Mouse (Mus musculus): Measurements from ENCODE around the gene Rin3. TPM values are rescaled to one million over a fixed set of nuclear protein-coding genes. Genes with fewer than 3 reads are reported as not detected.

Gene Rin3
- 9.9 and 10.3 TPM in 2 replicates for polyA plus RNA-seq (2016; fragmentation: Nextera tagmentation; extraction: Ambion mirVana)

- peak within 1 kb of the TSS; percentile 90 for H3K9ac ChIP-seq
- peaks cover 11% of the 10 kb centered on the region for H3K9me3 ChIP-seq (replicated peaks)
- H3K4me1 ChIP-seq (replicated peaks): peaks cover 44% of the 10 kb centered on the region
- ATAC-seq (ENCODE audit: insufficient number of reproducible peaks, low FRiP score): peak; percentile 58
- no peaks in the 10 kb centered on the region for H3K27me3 ChIP-seq (replicated peaks)
- peak within 1 kb of the TSS; percentile 97 for H3K4me2 ChIP-seq
- peak within 1 kb of the TSS; percentile 75 for H3K4me3 ChIP-seq
- H3K27ac ChIP-seq (ENCODE audit: poor library complexity, severe bottlenecking): peak within 1 kb of the TSS; percentile 79
- under 1% methylated on average over 75 of the region's 75 CpGs for WGBS
- H3K36me3 ChIP-seq: no peaks in the 10 kb centered on the region
Measured at GRCm38 (mm10) chr12:102282763-102283482, at the start of gene Rin3. Gene Rin3 (plus strand): TSS chr12:102283048.

- Histone ChIP-seq H3K9me3 (replicated peaks) (no peaks in the 10 kb centered on the region), H3K4me1 (replicated peaks) (no peaks in the 10 kb centered on the region), H3K27me3 (replicated peaks) (0 out of 2 replicates have a peak, but pooled peaks cover 3% of the 10 kb centered on the region), H3K9ac (no peak overlapping the region), H3K4me2 (no peak overlapping the region), H3K27ac (ENCODE audit: poor library complexity, severe bottlenecking) (no peak overlapping the region), H3K4me3 (no peak overlapping the region), H3K36me3 (no peaks in the 10 kb centered on the region)
- no peak for ATAC-seq (ENCODE audit: insufficient number of reproducible peaks, low FRiP score)
- WGBS: 76% methylated on average over 3 of the region's 3 CpGs
Measured at GRCm38 (mm10) chr12:102235551-102235950, 47.3 kb upstream of the Rin3 start.

- Histone ChIP-seq H3K4me1 (replicated peaks) (no peaks in the 10 kb centered on the region), H3K36me3 (no peaks in the 10 kb centered on the region), H3K4me2 (no peak overlapping the region), H3K27me3 (replicated peaks) (0 out of 2 replicates have a peak, but pooled peaks cover 3% of the 10 kb centered on the region), H3K9ac (no peak overlapping the region), H3K4me3 (no peak overlapping the region), H3K27ac (ENCODE audit: poor library complexity, severe bottlenecking) (no peak overlapping the region), H3K9me3 (replicated peaks) (no peaks in the 10 kb centered on the region)
- no peak for ATAC-seq (ENCODE audit: insufficient number of reproducible peaks, low FRiP score)
- WGBS: 84% methylated on average over 6 of the region's 6 CpGs
Measured at GRCm38 (mm10) chr12:102236317-102236716, 46.5 kb upstream of the Rin3 start.

- no peak overlapping the region for H3K9ac ChIP-seq
- no peaks in the 10 kb centered on the region for H3K9me3 ChIP-seq (replicated peaks)
- no peak overlapping the region for H3K4me2 ChIP-seq
- H3K4me3 ChIP-seq: no peak overlapping the region
- H3K4me1 ChIP-seq (replicated peaks): 0 out of 2 replicates have a peak, but pooled peaks cover 5% of the 10 kb centered on the region
- peak; percentile 47; the same call in 1 of the 2 replicates for ATAC-seq (ENCODE audit: insufficient number of reproducible peaks, low FRiP score)
- H3K27ac ChIP-seq (ENCODE audit: poor library complexity, severe bottlenecking): no peak overlapping the region
- 55% methylated on average over 6 of the region's 6 CpGs for WGBS
- no peaks in the 10 kb centered on the region for H3K27me3 ChIP-seq (replicated peaks)
- H3K36me3 ChIP-seq: no peaks in the 10 kb centered on the region
Measured at GRCm38 (mm10) chr12:102242076-102242722, 40.6 kb upstream of the Rin3 start.

- Histone ChIP-seq H3K9me3 (replicated peaks) (no peaks in the 10 kb centered on the region), H3K27me3 (replicated peaks) (no peaks in the 10 kb centered on the region), H3K27ac (ENCODE audit: poor library complexity, severe bottlenecking) (no peak overlapping the region), H3K36me3 (no peaks in the 10 kb centered on the region; the same call in 1 of the 2 replicates), H3K4me3 (no peak overlapping the region), H3K4me1 (replicated peaks) (0 out of 2 replicates have a peak, but pooled peaks cover 5% of the 10 kb centered on the region), H3K9ac (no peak overlapping the region), H3K4me2 (no peak overlapping the region)
- ATAC-seq (ENCODE audit: insufficient number of reproducible peaks, low FRiP score): no peak
- WGBS: 0% methylated on average over 1 of the region's 1 CpGs
Measured at GRCm38 (mm10) chr12:102243915-102244314, 38.9 kb upstream of the Rin3 start.

GRCm38 (mm10) chr12:102246226-102246625 lies 36.6 kb upstream of the Rin3 start:
- no peaks in the 10 kb centered on the region; the same call in 1 of the 2 replicates for H3K36me3 ChIP-seq
- 87% methylated on average over 5 of the region's 5 CpGs for WGBS
- H3K4me3 ChIP-seq: no peak overlapping the region

GRCm38 (mm10) chr12:102248104-102248503 lies 34.7 kb upstream of the Rin3 start:
- Histone ChIP-seq H3K4me1 (replicated peaks) (no peaks in the 10 kb centered on the region), H3K4me2 (no peak overlapping the region), H3K9me3 (replicated peaks) (no peaks in the 10 kb centered on the region), H3K4me3 (no peak overlapping the region), H3K27ac (ENCODE audit: poor library complexity, severe bottlenecking) (no peak overlapping the region), H3K27me3 (replicated peaks) (no peaks in the 10 kb centered on the region), H3K9ac (no peak overlapping the region), H3K36me3 (no peaks in the 10 kb centered on the region; the same call in 1 of the 2 replicates)
- no peak for ATAC-seq (ENCODE audit: insufficient number of reproducible peaks, low FRiP score)
- 85% methylated on average over 6 of the region's 6 CpGs for WGBS

More at GRCm38 (mm10) chr12:102246226-102246625, 36.6 kb upstream of the Rin3 start:
- H3K27me3 ChIP-seq (replicated peaks): no peaks in the 10 kb centered on the region
- no peak overlapping the region for H3K4me2 ChIP-seq
- 0 out of 2 replicates have a peak, but pooled peaks cover 5% of the 10 kb centered on the region for H3K4me1 ChIP-seq (replicated peaks)
- no peak overlapping the region for H3K9ac ChIP-seq
- no peak for ATAC-seq (ENCODE audit: insufficient number of reproducible peaks, low FRiP score)
- no peak overlapping the region for H3K27ac ChIP-seq (ENCODE audit: poor library complexity, severe bottlenecking)
- no peaks in the 10 kb centered on the region for H3K9me3 ChIP-seq (replicated peaks)

- Histone ChIP-seq H3K27me3 (replicated peaks) (no peaks in the 10 kb centered on the region), H3K9ac (no peak overlapping the region), H3K4me2 (no peak overlapping the region), H3K9me3 (replicated peaks) (no peaks in the 10 kb centered on the region), H3K27ac (ENCODE audit: poor library complexity, severe bottlenecking) (no peak overlapping the region), H3K4me1 (replicated peaks) (no peaks in the 10 kb centered on the region), H3K4me3 (no peak overlapping the region), H3K36me3 (no peaks in the 10 kb centered on the region; the same call in 1 of the 2 replicates)
- WGBS: 88% methylated on average over 4 of the region's 4 CpGs
- no peak for ATAC-seq (ENCODE audit: insufficient number of reproducible peaks, low FRiP score)
Measured at GRCm38 (mm10) chr12:102250316-102250715, 32.5 kb upstream of the Rin3 start.

- Histone ChIP-seq H3K9me3 (replicated peaks) (no peaks in the 10 kb centered on the region), H3K36me3 (no peaks in the 10 kb centered on the region; the same call in 1 of the 2 replicates), H3K4me2 (no peak overlapping the region), H3K4me1 (replicated peaks) (no peaks in the 10 kb centered on the region), H3K27ac (ENCODE audit: poor library complexity, severe bottlenecking) (no peak overlapping the region), H3K27me3 (replicated peaks) (no peaks in the 10 kb centered on the region), H3K9ac (no peak overlapping the region), H3K4me3 (no peak overlapping the region)
- 83% methylated on average over 3 of the region's 3 CpGs for WGBS
- ATAC-seq (ENCODE audit: insufficient number of reproducible peaks, low FRiP score): no peak
Measured at GRCm38 (mm10) chr12:102251070-102251469, 31.8 kb upstream of the Rin3 start.

- 46% methylated on average over 3 of the region's 3 CpGs for WGBS
- no peaks in the 10 kb centered on the region for H3K4me1 ChIP-seq (replicated peaks)
- H3K27ac ChIP-seq (ENCODE audit: poor library complexity, severe bottlenecking): no peak overlapping the region
- ATAC-seq (ENCODE audit: insufficient number of reproducible peaks, low FRiP score): no peak
- H3K27me3 ChIP-seq (replicated peaks): no peaks in the 10 kb centered on the region
- no peak overlapping the region for H3K4me3 ChIP-seq
- H3K4me2 ChIP-seq: no peak overlapping the region
- no peaks in the 10 kb centered on the region; the same call in 1 of the 2 replicates for H3K36me3 ChIP-seq
- no peak overlapping the region for H3K9ac ChIP-seq
- no peaks in the 10 kb centered on the region for H3K9me3 ChIP-seq (replicated peaks)
Measured at GRCm38 (mm10) chr12:102251985-102252384, 30.9 kb upstream of the Rin3 start.

- no peak overlapping the region for H3K4me2 ChIP-seq
- no peak for ATAC-seq (ENCODE audit: insufficient number of reproducible peaks, low FRiP score)
- WGBS: 65% methylated on average over 1 of the region's 1 CpGs
- H3K9ac ChIP-seq: no peak overlapping the region
- no peaks in the 10 kb centered on the region; the same call in 1 of the 2 replicates for H3K36me3 ChIP-seq
- H3K4me3 ChIP-seq: no peak overlapping the region
- H3K27me3 ChIP-seq (replicated peaks): no peaks in the 10 kb centered on the region
- H3K27ac ChIP-seq (ENCODE audit: poor library complexity, severe bottlenecking): no peak overlapping the region
- H3K9me3 ChIP-seq (replicated peaks): no peaks in the 10 kb centered on the region
- H3K4me1 ChIP-seq (replicated peaks): no peaks in the 10 kb centered on the region
Measured at GRCm38 (mm10) chr12:102252525-102252924, 30.3 kb upstream of the Rin3 start.
